Mouse (Mus musculus) layer of hippocampus, adult 2 months (tissue): ENCODE measurements around the gene Cnbd2. TPM values are rescaled to one million over a fixed set of nuclear protein-coding genes. Genes with fewer than 3 reads are reported as not detected.

ENCODE experiments used
- DNase-seq, 2 experiments: peaks; one replicate each; pipeline ENCODE4 v3.0.0; 2022; ENCODE audit warnings: low spot score in 2 of 2
- H3K27ac ChIP-seq: fragments of 200-600 bp; 2 replicates; pipeline ENCODE4 v1.8.1; 2022
- H3K4me3 ChIP-seq: fragments of 200-600 bp; 2 replicates; pipeline ENCODE4 v1.8.1; 2022; ENCODE audit warnings: mild to moderate bottlenecking
- CTCF ChIP-seq: fragments of 200-600 bp; conservative IDR thresholded peaks from 2 replicates; pipeline ENCODE4 v1.8.1; 2022; ENCODE audit warnings: antibody characterized with exemption, mild to moderate bottlenecking, moderate library complexity
- total RNA-seq, 2 experiments: library from RNA; stranded (reverse); gene quantifications; 2 replicates each; pipeline ENCODE4 v1.2.3; 2021

The Cnbd2 gene
- total RNA-seq, 2 experiments from 2014 or later: 5.1 to 5.4 TPM

- no peak for TF ChIP-seq CTCF
- 0 out of 2 replicates have a peak overlapping the region, but pooled peaks have one; percentile 3 for H3K27ac ChIP-seq
- DNase-seq: peak; percentile 35 to 75
- H3K4me3 ChIP-seq: no peak overlapping the region
Observed at GRCm38 (mm10) chr2:156324116-156324588, 12.1 kb downstream of the Cnbd2 start.

- no peak for TF ChIP-seq CTCF
- no peak for DNase-seq
- Histone ChIP-seq H3K27ac (no peak overlapping the region), H3K4me3 (no peak overlapping the region)
Observed at GRCm38 (mm10) chr2:156324681-156325080, 12.6 kb downstream of the Cnbd2 start.

- Histone ChIP-seq H3K27ac (no peak overlapping the region), H3K4me3 (no peak overlapping the region)
- DNase-seq: no peak
- no peak for TF ChIP-seq CTCF
Observed at GRCm38 (mm10) chr2:156330681-156331080, 18.6 kb downstream of the Cnbd2 start.

DNA sequence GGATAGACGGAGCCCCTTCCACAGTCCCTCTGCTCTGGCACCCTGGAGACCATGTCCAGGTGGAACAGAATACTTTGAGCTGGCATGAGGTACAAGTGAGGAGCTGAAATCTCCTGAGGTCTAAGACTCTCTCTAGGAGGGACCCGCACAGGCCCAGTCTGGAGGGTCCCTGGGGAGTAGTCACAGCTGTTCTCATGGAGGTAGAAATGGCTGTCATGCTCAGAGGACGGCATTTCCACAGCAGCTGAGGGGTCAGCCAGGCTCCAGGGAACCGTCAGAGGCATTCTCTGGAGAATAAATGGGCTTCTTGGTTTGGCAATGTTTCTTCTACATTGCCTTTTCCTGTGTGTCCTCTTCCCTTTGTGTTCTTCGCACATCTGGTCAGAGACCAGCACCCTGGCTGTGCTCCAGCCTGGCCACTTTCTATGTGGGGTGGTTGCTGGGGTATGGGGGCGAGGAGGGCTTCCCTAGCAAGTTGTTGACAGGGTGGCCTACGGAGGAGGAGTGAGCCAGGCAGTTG is 19.4 kb downstream of the Cnbd2 start:
- Histone ChIP-seq H3K27ac (no peak overlapping the region), H3K4me3 (no peak overlapping the region)
- no peak for TF ChIP-seq CTCF
- DNase-seq: no peak

- no peak for DNase-seq
- TF ChIP-seq CTCF: no peak
- no peak overlapping the region for H3K27ac ChIP-seq
- H3K4me3 ChIP-seq: no peak overlapping the region
Observed at GRCm38 (mm10) chr2:156340078-156340477, 28.0 kb downstream of the Cnbd2 start.

- Histone ChIP-seq H3K4me3 (no peak overlapping the region), H3K27ac (no peak overlapping the region)
- TF ChIP-seq CTCF: peak; percentile 83
- DNase-seq: peak; percentile 31 to 54
Observed at GRCm38 (mm10) chr2:156344775-156345532, 32.9 kb downstream of the Cnbd2 start.

DNA sequence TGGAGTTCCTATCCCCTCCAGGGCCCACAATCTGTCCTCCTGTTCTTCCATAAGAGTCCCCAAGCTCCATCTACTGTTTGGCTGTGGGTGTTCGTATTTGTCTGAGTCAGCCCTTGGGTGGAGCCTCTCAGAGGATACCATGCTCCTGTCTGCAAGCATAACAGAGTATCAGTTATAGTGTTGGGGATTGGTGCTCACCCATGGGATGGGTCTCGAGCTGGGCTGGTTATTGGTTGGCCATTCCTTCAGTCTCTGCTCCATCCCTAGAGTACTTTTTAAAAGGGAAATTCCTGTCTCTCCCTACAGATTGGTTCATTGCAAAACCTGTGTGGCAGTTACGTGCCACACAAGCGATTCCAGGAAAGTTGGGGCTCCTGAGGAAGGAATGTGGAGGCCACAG is 36.7 kb downstream of the Cnbd2 start:
- DNase-seq: no peak
- Histone ChIP-seq H3K4me3 (no peak overlapping the region), H3K27ac (no peak overlapping the region)
- TF ChIP-seq CTCF: no peak

DNA sequence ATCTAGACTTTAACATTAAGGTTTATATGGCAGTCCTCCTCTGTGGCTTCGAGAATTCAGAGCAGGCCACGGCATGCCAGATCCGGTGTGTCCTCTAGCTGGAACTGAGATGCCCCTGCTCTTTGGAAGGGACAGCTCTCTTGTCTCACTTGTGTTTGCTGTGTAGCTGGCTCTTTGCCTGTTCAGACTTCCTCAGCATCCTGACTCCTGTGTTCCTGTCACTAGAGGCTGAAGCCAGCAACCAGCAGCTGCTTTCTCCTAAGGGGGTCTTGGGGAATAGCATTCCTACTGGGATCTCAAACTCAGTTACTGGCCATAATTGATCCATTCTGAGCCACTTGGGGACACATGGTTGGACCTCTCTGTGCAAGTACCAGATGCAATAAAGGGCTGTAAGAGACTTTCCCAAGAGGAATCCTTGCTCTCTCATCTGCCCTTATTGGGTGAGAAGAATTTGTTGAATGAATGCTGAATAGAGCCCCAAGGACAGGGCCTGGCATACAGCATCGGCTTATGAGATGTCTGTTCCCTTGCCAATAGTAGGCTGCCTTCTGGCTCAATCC is 37.3 kb downstream of the Cnbd2 start:
- H3K27ac ChIP-seq: peak overlapping the region; percentile 28; the same call in 1 of the 2 replicates
- H3K4me3 ChIP-seq: no peak overlapping the region
- no peak for TF ChIP-seq CTCF
- no peak for DNase-seq

DNA sequence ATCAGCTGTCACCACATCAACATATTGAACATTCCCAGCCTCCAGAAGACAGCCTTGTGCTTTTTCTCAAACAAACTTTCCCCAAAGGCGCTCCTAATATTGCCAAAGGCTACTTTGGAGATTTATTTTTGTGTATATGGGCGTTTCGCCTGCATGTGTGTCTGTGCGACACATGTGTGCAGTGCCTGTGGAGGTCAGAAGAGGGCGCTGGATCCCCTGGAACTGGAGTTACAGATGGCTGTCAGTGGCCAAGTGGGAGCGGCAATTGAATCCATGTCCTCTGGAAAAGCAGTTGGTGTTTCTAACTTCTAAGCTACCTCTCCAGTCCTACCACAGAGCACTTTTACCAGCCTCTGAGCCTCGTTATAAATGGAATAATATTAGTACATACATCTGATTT is 39.1 kb downstream of the Cnbd2 start:
- DNase-seq: no peak
- Histone ChIP-seq H3K4me3 (no peak overlapping the region), H3K27ac (no peak overlapping the region)
- peak; percentile 54 for TF ChIP-seq CTCF

- no peak overlapping the region for H3K4me3 ChIP-seq
- no peak for DNase-seq
- peak; percentile 59 for TF ChIP-seq CTCF
- H3K27ac ChIP-seq: peak overlapping the region; percentile 12; the same call in 1 of the 2 replicates
Observed at GRCm38 (mm10) chr2:156352413-156353165, 40.5 kb downstream of the Cnbd2 start.

- DNase-seq: no peak
- TF ChIP-seq CTCF: no peak
- Histone ChIP-seq H3K4me3 (no peak overlapping the region), H3K27ac (peak overlapping the region; percentile 12; the same call in 1 of the 2 replicates)
Observed at GRCm38 (mm10) chr2:156353265-156353692, 41.2 kb downstream of the Cnbd2 start.

DNA sequence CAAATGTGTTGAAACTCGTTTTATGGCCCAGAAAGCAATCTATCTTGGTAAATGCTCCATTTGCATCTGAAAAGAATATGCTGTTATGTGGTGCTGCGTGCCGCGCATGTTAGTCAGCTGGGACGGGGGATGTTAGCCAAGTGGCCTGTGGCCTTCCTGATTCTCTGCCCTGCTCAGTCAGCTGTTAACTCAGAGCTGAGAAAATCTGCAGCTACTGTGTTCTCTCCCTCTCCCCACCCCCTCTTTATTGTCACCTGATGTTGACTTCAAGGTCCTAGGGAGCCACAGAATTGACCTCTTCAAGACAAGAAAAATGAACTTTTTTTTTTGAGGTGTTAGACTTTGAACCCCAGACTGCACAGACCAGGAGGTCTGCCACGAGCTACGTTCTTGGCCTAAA is 43.9 kb downstream of the Cnbd2 start:
- TF ChIP-seq CTCF: no peak
- H3K27ac ChIP-seq: peak overlapping the region; percentile 58
- no peak overlapping the region for H3K4me3 ChIP-seq
- DNase-seq: peak; percentile 47 to 63

GRCm38 (mm10) chr2:156368465-156368864 is 56.4 kb downstream of the Cnbd2 start:
- Histone ChIP-seq H3K4me3 (no peak overlapping the region), H3K27ac (peak overlapping the region; percentile 43; the same call in 1 of the 2 replicates)
- peak in 1 of 2 experiments; percentile 28 for DNase-seq
- no peak for TF ChIP-seq CTCF
